Mouse (Mus musculus) B cell, adult 2 months (primary cell): ENCODE data around the gene Olfr1361.

Experiments used
- DNase-seq, 2 experiments: peaks; one replicate each; pipeline ENCODE4 v3.0.0; 2022

Gene Olfr1361

DNA sequence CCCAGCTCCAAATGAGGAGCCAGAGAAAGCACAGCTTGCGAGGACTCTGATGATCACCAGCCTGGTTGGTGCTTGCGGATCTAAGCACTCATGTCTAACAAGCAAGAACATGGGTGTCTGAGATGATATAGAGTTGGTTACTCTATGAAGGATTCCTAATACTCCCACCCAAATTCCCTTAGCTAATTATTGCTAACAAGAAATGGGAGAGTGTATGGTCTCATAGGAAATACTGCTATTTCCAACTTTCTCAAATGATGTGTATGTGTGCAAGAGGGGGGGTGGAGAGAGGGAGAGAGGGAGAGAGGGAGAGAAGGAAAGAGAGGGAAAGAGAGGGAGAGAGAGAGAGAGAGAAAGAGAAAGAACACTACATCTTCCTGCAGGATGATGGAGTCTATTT is at the start of gene Olfr1361:
TSS of gene Olfr1361 (minus strand) at position 101 of the 400 bp plus-strand sequence.
- no peak for DNase-seq

DNA sequence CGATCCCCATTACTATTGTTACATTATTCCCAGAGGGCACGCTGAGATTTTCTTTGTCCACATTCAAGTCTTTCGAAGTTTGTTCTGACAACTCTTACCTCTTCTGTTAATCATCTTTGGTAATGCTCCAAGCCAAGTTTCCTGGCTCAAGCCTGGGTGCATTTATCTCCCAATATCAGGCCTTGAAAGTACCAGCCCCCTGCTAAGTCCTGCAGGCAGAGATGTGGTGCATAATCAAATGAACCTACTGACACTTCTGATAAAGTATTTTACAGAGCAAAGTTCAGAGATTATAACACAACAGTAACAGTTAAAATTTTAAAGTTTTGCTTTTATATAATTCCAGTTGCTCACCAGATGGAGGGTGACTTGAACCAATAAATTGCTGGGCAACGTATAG is 48.5 kb upstream of the Olfr1361 start:
- no peak for DNase-seq

DNA sequence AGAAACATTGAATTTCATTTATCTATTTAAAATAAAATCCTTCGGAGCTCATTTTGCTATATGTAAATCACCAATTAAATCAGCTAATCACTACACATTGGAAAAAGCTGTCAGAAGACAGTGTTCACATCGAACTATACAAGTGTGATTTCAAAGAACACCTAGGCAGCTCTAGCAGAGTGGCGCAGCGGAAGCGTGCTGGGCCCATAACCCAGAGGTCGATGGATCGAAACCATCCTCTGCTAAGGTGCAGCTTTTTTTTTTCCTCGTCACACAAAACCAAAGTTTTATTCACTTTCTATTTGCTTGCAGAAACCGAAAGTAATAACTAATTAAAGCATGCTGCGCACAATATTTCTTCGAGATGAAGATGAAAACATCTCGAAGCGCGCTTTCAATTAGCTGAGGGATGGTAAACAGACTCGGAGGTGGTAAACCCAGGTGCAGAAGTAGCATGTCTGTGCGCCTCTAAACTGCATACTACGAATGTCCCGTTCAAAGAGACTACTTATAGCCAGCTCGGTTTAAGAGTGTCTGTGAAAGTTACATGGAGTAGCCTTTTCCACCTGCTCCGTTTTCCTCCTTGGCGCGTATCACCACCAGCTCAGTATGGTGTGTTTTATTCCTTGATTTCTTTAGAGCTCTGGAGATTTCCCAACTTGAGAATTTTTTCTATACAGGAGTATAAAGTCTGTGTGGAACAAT is 47.8 kb upstream of the Olfr1361 start:
- DNase-seq: peak; percentile 91 to 92

DNA sequence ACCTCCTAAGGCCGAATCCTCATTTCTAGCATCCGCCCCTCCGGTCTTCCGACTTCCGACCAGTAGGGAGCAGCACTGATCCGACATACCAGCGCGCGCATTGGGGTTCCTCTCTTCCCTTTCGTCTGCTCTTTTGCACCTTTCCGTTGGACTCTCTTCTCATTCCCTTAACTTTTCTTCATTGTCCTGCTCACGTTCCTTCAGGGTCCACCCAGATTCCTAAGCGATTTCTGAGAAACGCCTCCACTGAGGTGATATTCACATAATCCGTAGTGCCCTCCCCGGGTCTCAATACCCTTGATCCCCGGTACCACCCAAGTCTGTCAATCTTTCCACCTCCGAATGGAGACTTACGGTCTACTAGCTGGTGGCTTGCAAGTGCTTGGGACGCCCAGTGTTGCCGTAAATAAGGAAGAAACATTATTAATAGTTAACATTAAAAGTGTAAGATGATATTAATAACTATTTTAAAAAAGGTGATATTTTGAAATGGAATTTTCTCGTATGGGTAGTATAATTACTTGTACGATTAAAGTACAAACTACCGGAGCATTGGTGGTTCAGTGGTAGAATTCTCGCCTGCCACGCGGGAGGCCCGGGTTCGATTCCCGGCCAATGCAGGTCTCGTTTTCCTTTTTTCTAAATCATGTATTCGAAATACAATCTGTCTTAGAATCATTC is 47.0 kb upstream of the Olfr1361 start:
- peak; percentile 91 to 92 for DNase-seq

DNA sequence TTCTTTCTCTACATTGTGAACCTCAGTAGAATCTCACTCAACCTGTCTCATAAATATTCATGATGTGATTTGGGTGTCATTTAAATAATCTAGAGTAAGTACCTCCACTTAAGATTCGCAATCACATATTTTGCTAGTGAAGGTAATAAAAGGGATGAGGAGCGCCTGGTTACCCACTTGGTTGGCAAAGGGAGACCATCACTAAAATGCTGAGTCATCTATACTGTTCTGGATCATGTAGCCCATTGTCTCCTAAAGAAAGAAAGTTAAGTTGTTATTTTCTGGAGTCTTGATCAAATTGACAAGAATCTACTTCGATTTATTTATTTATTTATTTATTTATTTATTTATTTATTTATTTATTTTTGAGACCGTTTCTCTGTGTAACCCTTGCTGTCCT is 43.5 kb upstream of the Olfr1361 start:
- DNase-seq: no peak

DNA sequence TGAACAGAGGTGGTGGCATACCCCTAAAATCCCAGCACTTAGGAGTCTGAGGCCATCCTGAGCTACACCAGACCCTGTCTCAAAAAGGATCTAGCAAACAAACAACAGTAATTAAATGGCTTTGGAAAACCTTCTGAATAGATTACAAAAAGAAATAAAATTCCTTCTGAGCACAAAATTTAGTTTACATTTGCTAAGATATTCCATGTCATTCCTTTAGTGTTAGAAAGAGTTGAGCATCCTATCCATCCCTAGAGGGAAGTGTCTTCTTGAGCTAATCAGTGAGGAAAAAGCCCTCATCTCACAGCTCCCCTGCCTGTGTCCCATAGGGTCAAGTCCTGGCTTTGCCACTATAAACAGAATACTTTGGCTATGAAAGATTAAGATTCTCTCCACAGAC is 34.6 kb upstream of the Olfr1361 start, which contains the start of gene Olfr1359:
TSS of gene Olfr1359 (plus strand) at position 301 of the 400 bp plus-strand sequence.
- DNase-seq: no peak

DNA sequence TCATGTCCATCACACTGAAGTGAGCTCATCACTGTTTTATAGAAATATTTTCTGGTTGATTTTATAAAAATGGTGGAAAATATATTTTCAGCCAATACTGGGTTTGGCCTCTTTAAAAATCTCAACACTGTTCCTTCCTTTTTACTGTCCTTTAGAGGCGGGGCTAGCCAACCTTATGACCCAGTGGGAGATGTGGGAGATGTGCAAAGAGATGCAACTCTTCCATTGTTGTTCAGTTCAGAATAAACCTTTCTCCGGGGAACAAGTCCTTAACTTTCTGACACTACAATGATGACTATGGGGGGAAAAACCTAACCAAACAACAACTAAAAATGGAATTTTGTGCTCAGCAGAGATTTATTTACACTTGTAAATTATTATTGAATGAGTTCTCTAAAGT is 14.1 kb upstream of the Olfr1361 start, which contains the start of gene Olfr1360:
TSS of gene Olfr1360 (minus strand) at position 101 of the 400 bp plus-strand sequence.
- DNase-seq: no peak

DNA sequence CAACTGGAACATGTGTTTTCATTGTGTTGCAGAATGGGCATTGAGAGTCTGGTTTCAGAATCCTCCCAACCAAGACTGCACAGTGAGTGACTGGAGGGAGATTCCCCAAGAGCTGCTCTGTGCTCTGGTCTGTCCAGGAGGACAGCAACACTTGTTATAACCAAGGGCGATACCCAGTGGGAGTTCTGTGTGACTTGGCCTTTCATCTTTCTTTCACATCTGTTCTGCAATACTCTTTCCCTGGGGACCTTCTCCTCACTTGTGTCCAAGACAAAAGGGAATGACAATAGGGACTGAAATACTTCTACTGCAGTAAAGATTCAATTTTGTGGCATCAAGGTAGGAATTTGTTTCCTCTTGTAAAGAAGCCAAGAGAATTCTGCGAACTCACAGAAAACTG is 20.8 kb downstream of the Olfr1361 start, which contains the start of gene Olfr11:
TSS of gene Olfr11 (minus strand) at position 101 of the 400 bp plus-strand sequence.
- no peak for DNase-seq

DNA sequence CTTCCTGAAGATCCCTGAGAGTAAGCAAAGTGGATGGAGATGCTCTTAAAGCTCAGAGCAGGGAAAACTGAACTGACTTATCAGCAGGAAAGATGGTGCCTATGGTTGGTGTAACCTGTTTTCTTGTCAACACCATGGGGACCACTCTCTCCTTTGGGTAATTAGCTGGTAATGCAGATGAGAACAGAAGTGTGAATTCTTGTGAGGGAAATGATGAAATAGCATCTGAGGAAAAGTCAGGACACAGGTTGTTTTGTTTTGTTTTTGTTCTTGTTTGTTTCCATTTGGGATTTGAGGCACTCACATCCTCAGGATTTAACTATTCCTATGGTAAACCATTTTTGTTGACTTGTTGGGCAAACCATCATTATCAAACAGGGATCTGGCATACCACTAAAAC is 49.3 kb downstream of the Olfr1361 start, which contains the start of gene Olfr1362:
TSS of gene Olfr1362 (minus strand) at position 101 of the 400 bp plus-strand sequence.
- DNase-seq: no peak
